Mouse (Mus musculus) neural tube, embryonic 14.5 days (tissue): ENCODE data around the gene Olfr304. TPM values are rescaled to one million over a fixed set of nuclear protein-coding genes. Genes with fewer than 3 reads are reported as not detected.
"Not testable (repeated sequence)": the region's sequence is repeated elsewhere in the genome, so short reads cannot be mapped to it uniquely, and the experiment has no call there.

Experiments used
- ATAC-seq: fragments of 200-750 bp; cut with Nextera tagmentation; 2 replicates; pipeline ENCODE4 v1.8.0; 2017; ENCODE audit warnings: low read depth, mild to moderate bottlenecking, moderate TSS enrichment, moderate library complexity
- H3K27ac ChIP-seq: fragments of 300-500 bp; sonication (generic); 2 replicates; pipeline ENCODE4 v1.5.1; 2014; ENCODE audit warnings: low read depth, mild to moderate bottlenecking, control low read depth, low read length, moderate library complexity, mixed read lengths
- H3K27me3 ChIP-seq: fragments of 300-500 bp; sonication (generic); 2 replicates; pipeline ENCODE4 v1.6.1; 2014; ENCODE audit warnings: low read length; ENCODE audit not compliant: control insufficient read depth, insufficient read depth
- H3K36me3 ChIP-seq: fragments of 300-500 bp; sonication (generic); 2 replicates; pipeline ENCODE4 v1.6.1; 2014; ENCODE audit warnings: low read length, mixed read lengths; ENCODE audit not compliant: control insufficient read depth, insufficient read depth
- H3K4me1 ChIP-seq: fragments of 300-500 bp; sonication (generic); 2 replicates; pipeline ENCODE4 v1.6.1; 2014; ENCODE audit warnings: low read length; ENCODE audit not compliant: control insufficient read depth, insufficient read depth
- H3K4me2 ChIP-seq: fragments of 300-500 bp; sonication (generic); 2 replicates; pipeline ENCODE4 v1.6.1; 2014; ENCODE audit warnings: mild to moderate bottlenecking, low read depth, low read length, control low read depth
- H3K4me3 ChIP-seq: fragments of 300-500 bp; sonication (generic); 2 replicates; pipeline ENCODE4 v1.5.1; 2014; ENCODE audit warnings: low read depth, low read length, control low read depth, mixed read lengths
- H3K9ac ChIP-seq: fragments of 300-500 bp; sonication (generic); replicated peaks from 2 replicates; pipeline ENCODE4 v1.6.1; 2014; ENCODE audit warnings: low read depth, mild to moderate bottlenecking, control low read depth, low read length, mixed read lengths
- H3K9me3 ChIP-seq: fragments of 300-500 bp; sonication (generic); 2 replicates; pipeline ENCODE4 v1.6.1; 2016; ENCODE audit warnings: low read length; ENCODE audit not compliant: control insufficient read depth
- WGBS: fragments of 180-500 bp; shearing (Covaris S2); extraction: QIAGEN DNeasy Blood & Tissue Kit; methylation state at CpG from one replicate; pipeline ENCODE4 v1.1.7; 2014; 5-methylcytosine and 5-hydroxymethylcytosine counted together
- polyA plus RNA-seq: library from polyadenylated mRNA; unstranded; fragments of >200 nt; fragmentation: Nextera tagmentation; extraction: Ambion mirVana; gene quantifications from 2 replicates; pipeline ENCODE4 v1.2.1, GENCODE M21; 2014

The Olfr304 gene
- not detected in 2 replicates for polyA plus RNA-seq

DNA sequence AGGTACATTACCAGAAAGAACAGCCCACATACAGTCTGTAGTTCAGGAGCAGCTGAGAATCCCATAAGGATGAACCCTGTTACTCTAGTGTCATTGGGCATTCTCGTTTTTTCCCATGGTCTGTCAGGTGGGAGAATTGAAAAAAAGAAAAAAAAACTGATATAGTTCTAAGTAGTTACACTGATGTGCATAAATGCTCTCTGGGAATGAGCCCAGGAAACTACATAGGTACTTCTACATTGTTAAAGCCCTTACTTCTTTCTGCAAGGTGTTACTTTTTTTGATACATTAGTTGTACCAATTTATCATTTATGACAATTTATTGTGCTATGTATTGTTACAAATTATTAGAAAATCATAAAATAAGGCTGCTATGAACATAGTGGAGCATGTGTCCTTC is at the start of gene Olfr304:
Gene Olfr304 (minus strand): TSS at position 101 of the 400 bp plus-strand sequence.
- 82% methylated on average over 1 of the region's 1 CpGs for WGBS
- ATAC-seq, result no peak
- H3K4me3 ChIP-seq, result no peak within 1 kb of the TSS
- no peak within 1 kb of the TSS for H3K9ac ChIP-seq
- no peaks in the 10 kb centered on the region for H3K9me3 ChIP-seq
- no peak within 1 kb of the TSS for H3K27ac ChIP-seq
- H3K4me2 ChIP-seq, result no peak within 1 kb of the TSS
- H3K27me3 ChIP-seq, result no peaks in the 10 kb centered on the region
- H3K4me1 ChIP-seq, result no peaks in the 10 kb centered on the region
- H3K36me3 ChIP-seq, result no peaks in the 10 kb centered on the region

GRCm38 (mm10) chr7:86403546-86403945 is 17.1 kb upstream of the Olfr304 start, which contains the start of gene Olfr301:
Olfr301 (plus strand) TSS chr7:86403846.
- Histone ChIP-seq H3K27me3 (no peaks in the 10 kb centered on the region), H3K4me3 (no peak within 1 kb of the TSS), H3K4me2 (no peak within 1 kb of the TSS), H3K9me3 (no peaks in the 10 kb centered on the region), H3K36me3 (no peaks in the 10 kb centered on the region), H3K9ac (no peak within 1 kb of the TSS), H3K27ac (no peak within 1 kb of the TSS), H3K4me1 (no peaks in the 10 kb centered on the region)
- ATAC-seq, result no peak
- WGBS, result 94% methylated on average over 2 of the region's 2 CpGs

- Histone ChIP-seq H3K27ac (no peak within 1 kb of the TSS), H3K4me2 (no peak within 1 kb of the TSS), H3K4me3 (no peak within 1 kb of the TSS), H3K36me3 (no peaks in the 10 kb centered on the region), H3K4me1 (no peaks in the 10 kb centered on the region), H3K9ac (no peak within 1 kb of the TSS), H3K27me3 (no peaks in the 10 kb centered on the region), H3K9me3 (no peaks in the 10 kb centered on the region)
- no peak for ATAC-seq
Measured at GRCm38 (mm10) chr7:86397689-86398088, 11.2 kb upstream of the Olfr304 start, which contains the start of gene Olfr303. Olfr303 (minus strand) TSS chr7:86397789.

DNA sequence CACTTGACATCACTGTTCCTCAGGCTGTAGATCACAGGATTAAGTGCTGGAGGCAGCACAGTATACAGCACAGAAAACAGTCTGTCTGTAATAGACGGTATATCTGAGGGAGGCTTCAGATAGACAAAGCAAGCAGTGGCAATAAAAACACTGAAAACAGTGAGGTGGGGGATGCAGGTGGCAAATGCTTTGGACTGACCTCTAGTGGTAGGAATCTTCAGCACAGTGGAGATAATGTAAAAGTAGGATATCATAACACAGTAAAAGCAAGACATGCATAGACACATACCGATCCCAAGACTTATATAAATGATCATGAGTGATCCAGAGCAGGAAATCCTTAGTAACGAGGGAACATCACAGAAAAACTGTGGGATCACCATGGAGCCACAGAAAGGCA is 689 bp downstream of the Olfr304 start:
- Histone ChIP-seq H3K27me3 (no peaks in the 10 kb centered on the region), H3K4me1 (no peaks in the 10 kb centered on the region), H3K4me3 (no peak overlapping the region), H3K27ac (no peak overlapping the region), H3K4me2 (no peak overlapping the region), H3K9me3 (no peaks in the 10 kb centered on the region), H3K36me3 (no peaks in the 10 kb centered on the region), H3K9ac (no peak overlapping the region)
- WGBS, result 73% methylated on average over 3 of the region's 3 CpGs
- no peak for ATAC-seq

- Histone ChIP-seq H3K9me3 (no peaks in the 10 kb centered on the region), H3K4me1 (no peaks in the 10 kb centered on the region), H3K9ac (no peak within 1 kb of the TSS), H3K4me3 (no peak within 1 kb of the TSS), H3K4me2 (no peak within 1 kb of the TSS), H3K36me3 (no peaks in the 10 kb centered on the region), H3K27ac (no peak within 1 kb of the TSS), H3K27me3 (no peaks in the 10 kb centered on the region)
- ATAC-seq, result no peak
- 79% methylated on average over 1 of the region's 1 CpGs for WGBS
Measured at GRCm38 (mm10) chr7:86366828-86367227, 19.6 kb downstream of the Olfr304 start, which contains the start of gene Olfr305. Olfr305 (minus strand) TSS chr7:86366928.

DNA sequence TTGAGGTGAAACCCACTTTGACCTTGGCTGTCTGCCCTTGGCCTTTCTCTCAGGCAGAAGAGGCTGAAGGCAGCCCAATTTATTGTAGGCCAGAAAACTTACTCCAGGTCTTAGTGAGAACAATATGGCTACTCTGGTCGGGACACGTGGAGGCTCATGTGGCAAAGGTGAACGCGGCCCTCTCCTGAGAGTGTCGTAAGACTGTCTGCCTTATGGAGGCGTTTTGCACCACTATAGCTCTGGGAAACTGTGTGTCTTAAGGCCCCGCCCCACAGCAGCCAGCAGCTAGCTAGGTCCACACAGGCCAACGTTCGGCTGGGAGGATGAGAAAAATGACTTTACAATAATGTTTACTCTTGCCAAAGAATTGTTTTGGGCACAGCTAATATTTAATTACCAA is 40.2 kb downstream of the Olfr304 start:
- H3K4me2 ChIP-seq, H3K9ac ChIP-seq, H3K27me3 ChIP-seq, H3K4me1 ChIP-seq, H3K4me3 ChIP-seq, H3K36me3 ChIP-seq, ATAC-seq, H3K9me3 ChIP-seq, H3K27ac ChIP-seq: not testable (repeated sequence)
- WGBS, result 90% methylated on average over 9 of the region's 9 CpGs

DNA sequence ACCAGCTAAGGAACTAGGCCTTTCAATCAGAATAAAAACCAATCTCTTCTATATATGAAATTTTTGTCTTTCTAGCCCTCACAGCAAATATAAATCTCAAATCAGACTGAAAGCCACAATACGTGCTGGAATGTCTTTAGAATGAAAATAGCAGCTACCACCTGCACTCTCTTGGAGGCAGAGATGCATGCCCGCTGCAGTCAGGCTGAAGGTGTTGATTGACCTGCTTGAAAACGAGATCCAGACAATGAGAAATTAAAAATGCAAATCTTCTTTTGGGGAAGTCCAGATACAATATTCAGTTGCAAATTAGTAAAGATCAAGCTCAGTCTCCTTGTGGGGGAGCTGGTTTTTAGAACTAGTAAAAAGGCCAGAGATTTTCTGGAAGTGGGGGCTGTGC is 42.2 kb downstream of the Olfr304 start:
- H3K9ac ChIP-seq, result no peak overlapping the region
- no peak for ATAC-seq
- no peaks in the 10 kb centered on the region for H3K36me3 ChIP-seq
- no peaks in the 10 kb centered on the region for H3K9me3 ChIP-seq
- H3K27me3 ChIP-seq, result no peaks in the 10 kb centered on the region
- no peak overlapping the region for H3K4me3 ChIP-seq
- no peaks in the 10 kb centered on the region for H3K4me1 ChIP-seq
- 79% methylated on average over 3 of the region's 3 CpGs for WGBS
- no peak overlapping the region for H3K27ac ChIP-seq
- H3K4me2 ChIP-seq, result no peak overlapping the region

- Histone ChIP-seq H3K27ac (no peak overlapping the region), H3K36me3 (no peaks in the 10 kb centered on the region), H3K4me1 (no peaks in the 10 kb centered on the region), H3K4me3 (no peak overlapping the region), H3K27me3 (no peaks in the 10 kb centered on the region), H3K4me2 (no peak overlapping the region), H3K9ac (no peak overlapping the region), H3K9me3 (no peaks in the 10 kb centered on the region)
- no peak for ATAC-seq
- whole genome bisulfite sequencing, result 79% methylated on average over 14 of the region's 14 CpGs
Measured at GRCm38 (mm10) chr7:86342881-86343565, 43.4 kb downstream of the Olfr304 start.

DNA sequence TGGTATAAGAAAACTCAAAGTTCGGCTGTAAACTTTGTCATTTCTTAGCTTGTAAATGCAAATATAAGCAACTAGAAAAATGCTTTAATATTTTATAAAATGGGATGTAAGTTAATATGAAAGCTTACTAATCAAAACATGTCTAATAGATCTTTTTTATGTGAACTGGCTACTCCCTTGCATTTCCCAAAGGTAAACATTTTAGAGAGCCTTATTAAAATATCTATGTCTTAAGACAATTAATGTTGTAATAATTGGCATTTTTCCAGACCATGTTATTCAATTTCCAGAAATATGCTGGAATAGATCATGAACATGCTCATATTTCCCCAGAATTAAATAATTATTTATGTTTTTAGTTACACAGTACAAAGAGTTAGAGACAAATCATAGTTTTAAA is 49.0 kb downstream of the Olfr304 start, which contains the start of gene Olfr307:
Gene Olfr307 (minus strand): TSS at position 101 of the 400 bp plus-strand sequence.
- no peaks in the 10 kb centered on the region for H3K27me3 ChIP-seq
- ATAC-seq, result no peak
- H3K4me1 ChIP-seq, result no peaks in the 10 kb centered on the region
- no peaks in the 10 kb centered on the region for H3K36me3 ChIP-seq
- H3K9ac ChIP-seq, result no peak within 1 kb of the TSS
- no peak within 1 kb of the TSS for H3K4me2 ChIP-seq
- no peaks in the 10 kb centered on the region for H3K9me3 ChIP-seq
- no peak within 1 kb of the TSS for H3K27ac ChIP-seq
- 80% methylated on average over 1 of the region's 1 CpGs for WGBS
- H3K4me3 ChIP-seq, result no peak within 1 kb of the TSS
